Mouse (Mus musculus) ES-E14 (cell line): ENCODE data around the gene Gm9803.

ENCODE experiments used
- CHD2 ChIP-seq: IDR thresholded peaks from 2 replicates; pipeline ENCODE4 v1.6.1; 2014; ENCODE audit warnings: mild to moderate bottlenecking, low read depth, low read length, inconsistent platforms
- HCFC1 ChIP-seq: IDR thresholded peaks from 2 replicates; pipeline ENCODE4 v1.6.1; 2012; ENCODE audit warnings: low read length, inconsistent platforms, borderline replicate concordance; ENCODE audit not compliant: insufficient read depth
- MAFK ChIP-seq: IDR thresholded peaks from 2 replicates; pipeline ENCODE4 v1.6.1; 2014; ENCODE audit warnings: mild to moderate bottlenecking, low read depth, low read length, inconsistent platforms; ENCODE audit not compliant: insufficient read depth
- ZC3H11A ChIP-seq: IDR thresholded peaks from 2 replicates; pipeline ENCODE4 v1.6.1; 2012; ENCODE audit warnings: low read depth, mild to moderate bottlenecking, inconsistent platforms, low read length, borderline replicate concordance
- ZNF384 ChIP-seq: IDR thresholded peaks from 2 replicates; pipeline ENCODE4 v1.6.1; 2012; ENCODE audit warnings: low read depth, low read length, inconsistent platforms

- no peak for TF ChIP-seq HCFC1
- no peak for TF ChIP-seq ZC3H11A
- no peak for TF ChIP-seq CHD2
- TF ChIP-seq MAFK, result no peak
- TF ChIP-seq ZNF384, result no peak
Measured at GRCm38 (mm10) chr10:43485751-43486268, 38.1 kb upstream of the Gm9803 start.
